Mouse (Mus musculus) retina, postnatal 7 days (tissue): Measurements from ENCODE around the gene AA986860.

Experiments
- DNase-seq: peaks from one replicate; pipeline ENCODE4 v3.0.0-alpha.2; 2012; ENCODE audit warnings: low read depth, low spot score

AA986860 gene

DNA sequence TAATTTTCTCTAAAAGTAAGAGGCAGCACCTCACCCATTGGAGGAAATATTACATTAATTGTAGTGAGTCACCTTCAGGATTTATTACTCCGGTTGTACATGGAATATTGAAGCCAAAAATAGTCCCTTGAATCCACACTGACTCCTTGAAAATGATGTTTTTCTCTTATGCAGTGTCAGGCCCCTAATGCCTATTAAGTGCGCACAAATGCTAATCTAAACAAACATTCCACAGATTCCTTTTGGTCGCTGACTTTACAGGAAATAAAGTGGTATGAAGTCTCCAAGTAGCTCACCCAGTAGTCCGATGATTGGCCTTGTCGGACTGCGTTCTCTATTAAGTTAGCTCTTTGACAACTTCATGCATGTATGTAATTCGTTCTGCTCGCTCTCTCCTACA is 3.1 kb downstream of the AA986860 start:
- no peak for DNase-seq

DNA sequence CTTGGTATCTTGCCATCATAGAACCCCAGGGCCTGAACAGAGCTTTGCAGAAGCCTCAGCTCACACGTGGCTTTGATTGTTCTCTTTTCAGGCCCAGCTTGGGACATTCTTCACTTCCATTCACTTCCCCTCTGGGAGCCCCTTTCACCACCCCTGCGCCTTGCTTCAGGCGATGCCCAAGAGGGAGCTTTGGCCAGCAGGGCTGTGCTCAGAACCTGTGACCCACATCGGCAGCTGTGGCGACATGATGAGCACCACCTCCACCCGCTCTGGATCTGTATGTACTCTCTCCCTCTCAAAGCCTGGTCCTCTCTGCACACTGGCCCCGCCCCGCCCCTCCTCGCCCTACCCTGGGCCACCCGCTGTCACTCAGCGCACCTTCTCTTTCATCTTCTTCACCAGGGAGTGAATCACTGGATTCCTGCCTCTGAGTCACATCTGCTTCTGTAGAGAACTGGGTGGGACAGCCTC is 5.7 kb downstream of the AA986860 start:
- no peak for DNase-seq

DNA sequence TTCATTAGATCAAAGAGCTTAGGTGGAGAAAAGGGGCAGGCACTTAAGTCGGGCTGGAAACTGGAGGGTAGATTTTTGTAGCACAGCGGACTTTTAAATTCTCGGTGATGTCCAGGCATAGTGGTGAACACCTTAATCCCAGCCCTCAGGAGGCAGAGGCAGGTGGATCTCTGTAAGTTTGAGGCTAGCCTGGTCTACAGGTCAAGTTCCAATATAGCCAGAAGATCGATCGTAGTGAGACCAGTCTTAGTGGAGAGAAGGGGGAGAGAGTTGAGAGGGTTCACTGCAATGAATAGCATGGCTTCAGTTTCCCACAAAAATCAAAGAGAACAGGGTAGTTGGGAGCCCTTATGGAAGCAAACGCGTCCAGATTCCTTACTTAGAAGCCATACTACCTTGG is 6.1 kb downstream of the AA986860 start:
- DNase-seq = no peak

DNA sequence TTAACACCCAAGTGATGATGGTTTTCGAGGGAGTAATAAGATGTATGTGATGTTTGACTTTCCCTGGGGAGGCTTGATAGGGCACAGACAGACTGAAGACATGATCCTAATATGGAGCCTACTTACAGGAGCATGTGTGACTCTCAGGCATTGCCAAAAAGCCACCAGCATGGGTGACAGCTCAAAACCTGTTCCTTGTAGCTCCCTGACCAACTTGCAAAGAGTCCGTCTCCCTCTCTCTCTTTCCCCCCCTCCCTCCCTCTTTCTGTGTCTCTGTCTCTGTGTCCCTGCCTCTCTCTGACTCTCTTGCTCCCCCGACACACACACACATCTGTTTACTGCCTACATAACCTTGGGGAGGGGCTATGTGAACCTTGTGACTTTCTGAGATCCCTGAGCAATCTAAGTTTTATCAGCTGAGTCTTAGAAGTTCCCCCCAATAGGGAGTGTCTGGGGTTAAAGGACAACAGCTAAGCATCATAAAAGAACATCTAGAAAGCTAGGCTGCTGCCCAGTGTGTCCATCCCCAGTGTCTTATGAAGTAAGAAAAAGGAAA is 6.9 kb downstream of the AA986860 start:
- no peak for DNase-seq

DNA sequence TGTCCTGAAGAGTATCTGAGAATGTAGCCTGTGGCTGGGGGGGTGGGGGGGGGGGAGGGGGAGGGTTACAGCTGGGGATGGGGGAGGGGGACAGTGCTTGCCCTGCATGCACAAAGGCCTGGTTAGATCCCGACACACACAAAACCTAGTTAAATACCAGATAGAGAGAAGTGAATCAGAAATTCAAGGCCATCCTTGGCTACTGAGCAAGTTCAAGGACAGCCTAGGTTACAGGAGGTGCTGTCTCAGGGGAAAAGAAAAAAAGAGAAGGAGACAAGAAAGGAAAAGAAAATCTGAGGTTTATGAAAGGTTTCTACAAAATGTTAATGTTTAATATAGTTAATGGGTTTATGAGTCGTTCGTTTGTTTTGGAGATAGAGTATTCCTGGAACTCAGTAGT is 7.9 kb downstream of the AA986860 start:
- DNase-seq = no peak

DNA sequence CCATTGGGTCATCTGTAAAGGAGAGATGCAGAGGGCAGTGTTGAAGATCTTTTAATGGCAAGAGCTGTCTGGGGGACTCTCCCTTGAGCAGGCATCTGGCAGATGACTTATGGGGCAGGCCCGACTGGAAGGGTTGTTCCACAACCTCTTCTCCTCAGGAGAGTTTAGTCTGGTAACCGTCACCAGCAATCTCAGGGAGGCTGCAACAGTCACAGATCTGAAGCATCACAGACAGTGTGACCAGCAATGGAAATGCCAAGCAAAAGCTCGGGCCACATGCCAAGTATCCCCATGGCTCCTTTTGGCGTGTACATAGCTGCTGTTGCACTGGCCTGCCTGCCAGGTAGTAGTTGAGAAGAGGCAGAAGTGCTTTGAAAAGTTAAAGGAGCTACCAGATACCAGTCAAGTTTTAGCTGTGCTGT is 8.5 kb downstream of the AA986860 start:
- no peak for DNase-seq

DNA sequence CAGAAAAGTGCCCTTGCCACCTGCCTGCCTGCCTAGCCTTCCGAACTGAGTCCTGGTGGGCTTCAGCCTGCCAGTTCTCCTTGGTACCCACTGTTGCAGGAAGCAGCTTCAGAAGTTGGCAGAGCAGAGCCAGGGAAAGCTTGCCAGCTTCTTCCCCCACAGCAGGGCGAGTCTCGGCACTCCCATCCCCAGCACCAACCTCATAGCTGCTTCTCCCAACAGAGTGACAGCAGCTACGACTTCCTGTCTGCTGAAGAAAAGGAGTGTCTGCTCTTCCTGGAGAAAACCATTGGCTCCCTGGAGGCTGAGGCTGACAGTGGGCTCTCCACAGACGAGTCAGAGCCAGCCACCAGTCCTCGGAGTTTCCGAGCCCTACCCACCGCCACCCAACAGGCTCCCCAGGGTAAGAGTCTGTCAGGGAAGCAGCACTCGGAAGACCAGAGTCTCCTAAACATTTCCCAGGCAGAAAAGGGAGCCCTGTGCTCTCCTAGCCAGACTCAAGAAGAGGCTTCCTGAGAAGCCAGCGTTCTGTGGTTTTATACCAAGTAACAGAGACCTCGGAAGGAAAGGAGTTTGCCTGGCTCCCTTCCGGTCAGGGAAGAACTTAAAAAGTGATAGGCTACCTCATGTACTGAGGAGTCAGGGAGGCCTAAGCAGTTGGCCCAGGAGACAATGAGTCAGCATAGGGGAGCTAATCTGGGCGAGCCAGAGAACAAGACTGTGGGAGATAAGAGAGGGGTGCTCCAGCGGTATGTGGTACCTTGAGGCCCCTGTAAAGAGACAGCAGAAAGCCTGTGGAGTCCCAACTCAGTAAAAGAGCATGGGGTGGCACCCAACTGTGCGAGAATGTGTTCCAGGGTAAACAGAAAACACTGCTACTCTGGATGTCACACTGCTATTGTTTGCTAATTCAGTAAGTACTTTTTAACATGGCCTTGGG is 9.3 kb downstream of the AA986860 start:
- no peak for DNase-seq

DNA sequence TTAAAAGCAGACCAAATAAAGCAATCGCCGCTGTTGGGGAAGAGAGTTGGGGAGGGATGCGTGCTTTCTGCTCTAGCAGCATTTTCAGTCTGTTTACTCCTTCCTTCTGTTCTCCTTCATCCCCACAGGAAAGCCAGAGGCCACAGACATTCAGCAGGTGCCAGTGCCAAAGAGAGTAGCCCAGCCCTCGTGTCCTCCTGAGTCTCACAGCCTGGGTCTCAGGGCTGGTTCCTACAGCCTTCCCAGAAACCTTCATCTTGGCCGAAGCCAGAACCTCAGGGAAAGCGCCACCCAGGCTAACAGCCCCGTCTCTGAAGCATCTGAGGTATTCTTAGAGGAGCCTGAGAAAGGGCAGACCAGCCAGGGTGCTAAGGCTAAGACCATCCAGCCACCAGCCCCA is 10.4 kb downstream of the AA986860 start:
- DNase-seq = no peak

DNA sequence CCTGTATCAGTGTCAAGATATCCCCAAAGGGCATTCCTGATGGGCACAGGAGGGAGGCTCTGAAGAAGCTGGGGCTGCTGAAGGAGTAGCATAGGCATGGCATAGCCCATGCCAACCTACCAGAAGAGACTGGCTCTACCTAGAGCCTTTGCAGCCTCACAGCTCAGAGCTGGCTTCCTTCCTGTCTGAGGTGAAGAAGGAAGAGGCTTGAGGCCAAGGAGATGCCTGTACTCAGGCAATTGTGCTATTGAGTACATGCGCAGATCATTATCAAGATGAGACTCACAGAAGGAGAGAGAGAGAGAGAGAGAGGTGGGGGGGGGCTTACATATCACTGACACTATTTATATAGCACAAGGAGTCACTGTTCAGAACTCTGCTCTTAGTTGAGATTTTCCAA is 12.0 kb downstream of the AA986860 start:
- no peak for DNase-seq

DNA sequence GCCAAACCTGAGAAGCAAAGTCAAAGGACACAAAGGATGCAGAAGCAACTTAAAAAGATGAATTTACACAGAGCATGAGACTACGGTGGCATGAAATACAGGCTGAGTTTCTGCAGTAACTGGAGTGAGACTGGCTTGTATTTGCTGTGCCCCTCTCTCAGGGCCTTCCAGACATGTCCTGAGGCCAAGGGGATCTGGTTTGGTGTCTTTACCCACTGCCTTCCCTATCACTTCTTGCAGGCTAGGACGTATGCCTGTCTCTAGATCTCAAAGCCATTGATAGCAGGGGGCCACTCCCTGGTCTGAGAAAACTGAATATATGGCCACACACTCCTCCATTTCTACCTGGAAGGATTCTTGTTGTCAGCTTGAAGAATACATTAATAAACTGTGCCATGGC is 12.4 kb downstream of the AA986860 start:
- no peak for DNase-seq

DNA sequence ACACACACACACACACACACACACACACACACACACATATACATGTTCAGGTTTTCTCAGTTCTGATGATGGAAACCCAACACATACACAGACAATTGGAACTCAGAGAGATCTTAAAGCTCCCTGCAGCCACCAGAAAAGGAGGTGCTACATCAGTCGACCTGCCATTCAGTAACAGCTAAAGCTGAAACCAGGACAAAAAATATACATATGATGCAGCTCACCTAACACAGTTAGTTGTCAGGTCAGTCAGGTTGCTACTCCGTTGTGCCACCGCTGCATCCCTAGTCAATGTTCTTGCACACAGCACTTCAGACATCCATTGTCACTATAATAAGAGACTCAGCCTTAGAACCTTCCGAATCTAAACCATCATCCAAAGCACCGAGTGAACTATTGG is 13.2 kb downstream of the AA986860 start:
- no peak for DNase-seq

DNA sequence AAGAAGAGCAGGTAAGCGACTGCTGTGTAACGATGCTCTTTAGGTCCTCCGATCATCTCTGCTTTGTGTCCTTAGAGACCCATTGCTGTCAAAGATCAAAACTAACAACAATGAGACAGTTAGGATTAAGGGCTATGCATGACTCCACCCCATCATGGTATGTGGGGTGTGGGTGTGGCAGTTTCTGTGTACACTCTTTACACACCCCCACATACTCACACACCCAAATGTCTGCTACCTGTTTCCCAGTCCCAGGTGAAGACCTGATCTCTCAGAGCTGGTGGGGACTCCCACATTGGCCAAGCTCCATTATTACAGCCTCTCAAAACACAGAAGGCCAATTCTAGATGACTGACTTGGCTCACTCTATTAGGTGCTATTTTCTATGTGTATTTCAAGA is 13.8 kb downstream of the AA986860 start:
- DNase-seq = no peak

DNA sequence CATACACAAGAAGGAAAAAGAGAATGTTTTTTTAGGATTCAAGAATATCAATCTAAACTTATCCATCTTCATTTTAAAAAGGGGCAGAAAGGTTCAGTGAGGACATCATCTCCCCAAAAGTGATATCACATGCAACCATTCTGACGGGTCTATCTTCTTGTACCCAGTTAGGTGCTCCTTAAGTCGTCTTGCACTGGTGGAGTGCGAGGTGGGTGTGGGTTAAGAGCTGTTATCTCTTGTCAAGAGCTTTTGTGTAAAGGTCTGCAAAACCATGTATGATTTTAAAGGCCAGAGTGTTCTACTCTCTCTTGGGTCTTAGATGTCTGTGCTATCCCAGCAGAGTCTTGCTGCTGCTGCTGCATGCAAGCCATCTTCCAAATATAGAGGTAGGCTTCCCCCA is 15.0 kb downstream of the AA986860 start:
- no peak for DNase-seq

DNA sequence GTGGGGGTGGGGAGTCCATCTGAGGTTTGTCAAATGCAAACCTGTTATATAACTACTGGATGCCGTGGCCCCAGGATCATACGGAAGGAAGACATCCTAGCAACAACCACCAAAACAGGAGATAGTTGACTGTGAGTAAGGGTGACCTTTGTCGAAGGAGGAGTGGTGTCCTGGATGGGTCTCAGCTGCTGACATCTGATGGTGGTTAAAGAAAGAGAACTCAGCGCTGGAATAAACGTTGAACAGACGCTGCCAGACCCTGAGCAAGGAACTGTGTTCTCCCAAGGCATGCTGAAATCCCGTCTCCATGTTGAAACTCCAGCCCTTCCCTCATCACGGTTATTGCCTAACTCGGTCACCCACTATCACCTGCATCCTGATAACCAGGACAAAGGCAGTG is 27.9 kb downstream of the AA986860 start:
- DNase-seq = no peak

DNA sequence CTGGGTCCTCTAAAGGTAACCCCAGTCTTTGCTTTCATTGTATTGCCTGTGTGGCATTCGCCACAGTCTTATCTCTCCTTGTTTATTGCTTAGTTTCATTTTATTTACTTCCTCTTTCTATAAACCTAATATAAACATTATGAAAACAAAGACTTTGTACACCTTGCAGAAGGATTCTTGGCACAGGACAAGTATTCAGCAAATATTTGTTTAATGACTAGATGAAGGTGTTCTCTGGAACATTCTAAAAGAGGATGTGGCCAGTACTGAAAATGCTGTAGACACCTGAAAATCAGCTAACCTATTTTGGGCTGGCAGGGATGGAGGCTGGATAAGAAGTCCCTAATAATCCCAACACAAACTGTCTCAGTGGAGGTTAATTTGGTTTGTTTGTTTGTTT is 29.8 kb downstream of the AA986860 start:
- DNase-seq = no peak

DNA sequence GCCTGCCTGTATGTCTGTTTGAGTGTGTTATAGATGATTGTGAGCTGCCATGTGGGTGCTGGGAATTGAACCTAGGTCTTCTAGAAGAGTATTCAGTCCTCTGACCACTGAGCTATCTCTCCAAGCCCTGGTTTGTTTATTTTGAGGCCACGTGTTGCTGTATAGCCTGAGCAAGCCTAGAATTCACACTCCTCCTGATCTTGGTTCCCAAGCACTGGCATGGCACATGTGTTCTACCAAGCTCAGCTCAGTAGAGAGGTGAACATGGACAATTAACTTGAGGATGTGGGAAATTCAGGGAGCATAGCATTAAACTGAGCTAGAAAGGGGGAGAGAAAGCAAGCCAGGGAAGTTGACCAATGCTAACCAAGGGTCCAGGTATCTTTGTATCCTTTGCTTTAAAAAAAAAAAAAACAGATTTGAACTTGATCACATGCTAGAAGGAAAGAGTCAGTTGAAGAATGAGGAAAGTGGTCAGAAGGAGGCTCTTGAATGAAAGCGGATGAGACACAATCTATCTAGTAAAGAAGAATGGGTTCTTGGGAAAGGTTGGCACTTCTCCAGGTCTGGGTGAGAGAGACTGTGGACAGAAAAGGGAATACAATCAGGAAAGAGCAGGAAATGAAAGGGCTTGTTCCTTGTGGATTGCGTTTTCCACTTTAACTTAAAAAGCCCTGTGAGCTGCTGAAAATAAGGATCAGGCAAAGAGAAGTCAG is 30.4 kb downstream of the AA986860 start:
- no peak for DNase-seq

DNA sequence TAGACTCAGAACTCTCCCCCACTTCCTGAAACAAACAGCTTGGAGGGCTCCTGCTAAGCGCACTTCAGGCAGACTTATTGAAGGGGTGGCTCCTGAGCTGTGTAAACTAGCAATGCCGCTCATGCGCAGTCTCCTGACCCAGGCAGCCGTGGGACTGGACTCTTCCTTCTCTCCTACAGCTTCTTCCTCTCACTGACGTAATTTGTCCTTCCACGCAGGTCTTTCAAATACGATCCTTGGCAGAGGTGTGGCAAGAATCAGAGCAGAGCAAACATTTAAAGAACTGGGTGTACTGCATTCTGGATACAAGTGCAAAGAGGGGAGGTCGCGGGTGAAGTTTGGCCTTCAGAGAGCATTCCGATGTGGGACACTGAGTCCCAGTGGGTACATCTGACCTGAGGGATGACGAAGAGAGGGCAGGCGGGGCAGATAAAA is 32.3 kb downstream of the AA986860 start:
- DNase-seq = no peak

DNA sequence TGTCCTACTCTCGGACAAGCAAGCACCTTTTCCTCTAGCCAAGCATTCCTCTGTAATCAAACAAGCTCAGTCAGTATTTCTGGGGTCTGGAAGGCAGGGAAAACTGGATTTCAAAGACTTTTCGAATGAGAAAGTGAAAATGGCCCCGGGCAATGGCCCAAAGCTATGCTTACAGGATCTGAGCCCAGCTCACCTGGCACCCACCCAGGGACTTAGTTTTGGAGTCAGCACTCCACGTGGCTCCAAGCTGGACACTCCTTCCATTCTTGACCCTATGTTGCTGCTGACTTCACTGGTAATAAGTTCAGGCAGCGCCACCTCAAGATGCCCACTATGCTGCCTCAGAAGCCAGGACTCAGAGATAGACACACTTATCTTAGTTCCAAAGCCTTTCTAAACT is 35.3 kb downstream of the AA986860 start:
- DNase-seq = no peak

DNA sequence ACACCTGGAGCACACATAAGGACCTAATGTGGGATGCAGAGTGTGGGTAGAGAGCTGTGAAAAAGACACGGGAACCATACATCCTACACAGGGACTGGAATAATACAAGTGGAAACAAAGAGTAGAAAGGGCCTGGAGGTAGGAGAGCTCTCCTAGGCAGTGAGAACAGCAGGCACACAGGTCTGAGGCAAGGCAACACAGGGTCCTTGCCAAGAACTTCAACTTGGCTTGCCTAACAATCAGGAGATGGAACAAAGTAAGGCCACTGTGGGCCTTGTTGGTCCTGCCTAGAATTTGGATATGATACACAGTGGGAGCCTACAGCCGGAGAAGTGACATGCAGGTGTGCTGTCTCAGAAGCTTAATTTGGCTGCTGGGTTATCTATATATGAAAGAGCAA is 38.1 kb downstream of the AA986860 start:
- DNase-seq = no peak

DNA sequence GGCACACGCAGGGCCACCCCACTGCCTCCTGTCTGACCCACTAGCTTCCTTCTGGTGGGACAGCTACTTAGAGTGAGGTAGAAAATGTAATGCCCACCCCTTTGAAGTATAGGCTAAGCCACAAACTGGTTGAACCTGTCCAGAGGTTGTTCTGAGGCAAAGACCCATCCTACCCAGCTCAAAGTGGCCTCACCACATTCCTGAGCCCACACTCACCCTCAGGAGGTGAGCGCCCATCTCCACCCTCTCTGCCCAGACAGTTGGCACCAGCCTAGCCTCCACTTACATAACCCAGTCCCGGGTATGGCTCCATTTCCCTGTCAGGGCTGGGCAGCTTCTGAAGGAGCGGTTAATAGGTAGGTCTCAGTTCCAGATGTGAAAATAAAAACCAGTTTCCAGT is 38.7 kb downstream of the AA986860 start:
- no peak for DNase-seq

DNA sequence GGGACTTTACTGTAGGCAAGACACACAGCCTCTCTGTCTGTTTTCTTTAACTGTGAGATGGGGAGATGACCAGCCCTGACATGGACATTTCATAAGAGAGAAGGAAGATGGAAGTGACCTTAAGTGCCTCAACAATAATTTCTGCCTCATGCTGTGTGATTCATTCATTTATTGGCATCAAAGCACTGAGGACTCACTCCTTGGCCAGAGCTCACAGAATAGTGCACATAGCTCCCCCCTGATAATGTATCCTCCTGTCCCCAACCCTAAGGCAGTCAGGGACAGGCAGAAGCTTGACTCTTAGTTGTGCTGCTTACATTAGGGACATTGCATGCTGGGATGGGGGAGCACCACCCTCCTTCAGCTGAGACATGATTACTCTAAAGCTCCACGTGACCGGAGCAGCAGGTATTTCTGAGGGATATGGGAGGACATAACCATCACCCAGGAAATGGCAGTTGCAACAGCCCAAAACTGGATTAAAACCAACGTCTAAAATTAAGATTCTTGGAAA is 39.3 kb downstream of the AA986860 start:
- no peak for DNase-seq

DNA sequence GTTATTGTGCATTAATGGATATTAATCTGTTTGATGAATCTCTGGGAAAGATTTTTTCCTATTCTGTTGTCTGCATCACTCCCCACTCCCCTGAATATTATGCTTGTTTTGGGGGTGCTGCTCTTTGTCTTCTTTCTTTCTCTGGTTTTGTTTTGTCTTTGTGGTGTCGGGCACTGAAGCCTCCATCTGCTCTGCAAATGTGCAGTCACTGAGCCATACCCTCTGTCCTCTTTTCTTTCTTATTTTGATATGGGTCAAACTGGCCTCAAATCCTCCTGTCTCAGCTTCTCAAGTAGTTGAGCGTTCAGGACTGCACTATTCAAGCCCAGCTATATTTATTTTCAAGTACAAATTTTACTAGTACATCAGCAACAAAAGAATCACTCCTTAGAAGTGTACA is 43.5 kb downstream of the AA986860 start:
- DNase-seq = no peak
